Mouse (Mus musculus) testis, adult 2 months (tissue): ENCODE measurements around the gene Bri3. TPM values are rescaled to one million over a fixed set of nuclear protein-coding genes. Genes with fewer than 3 reads are reported as not detected.
A peak's percentile ranks its signal among the peaks of the same experiment; 100 is the strongest.

Experiments used
- H3K27ac ChIP-seq: fragments of 200-500 bp; 2 replicates; pipeline ENCODE4 v1.5.1; 2012; ENCODE audit warnings: low read depth, low read length; ENCODE audit not compliant: control insufficient read depth, insufficient read depth
- H3K27me3 ChIP-seq: fragments of 200-500 bp; 2 replicates; pipeline ENCODE4 v1.6.1; 2012; ENCODE audit warnings: mild to moderate bottlenecking, low read length, moderate library complexity; ENCODE audit not compliant: control insufficient read depth, insufficient read depth
- H3K36me3 ChIP-seq: fragments of 200-500 bp; 2 replicates; pipeline ENCODE4 v1.6.1; 2012; ENCODE audit warnings: mild to moderate bottlenecking, low read length; ENCODE audit not compliant: control insufficient read depth, insufficient read depth
- H3K4me1 ChIP-seq: fragments of 200-500 bp; 2 replicates; pipeline ENCODE4 v1.6.1; 2012; ENCODE audit warnings: low read length; ENCODE audit not compliant: control insufficient read depth, insufficient read depth
- H3K4me3 ChIP-seq: fragments of 200-500 bp; 2 replicates; pipeline ENCODE4 v1.5.1; 2012; ENCODE audit warnings: low read depth, mild to moderate bottlenecking, low read length, moderate library complexity, mixed read lengths; ENCODE audit not compliant: control insufficient read depth
- CTCF ChIP-seq: fragments of 200-500 bp; IDR thresholded peaks from 2 replicates; pipeline ENCODE4 v1.5.1; 2012; ENCODE audit warnings: low read depth, mild to moderate bottlenecking, inconsistent platforms, low read length, moderate library complexity; ENCODE audit not compliant: control insufficient read depth, insufficient read depth, insufficient replicate concordance
- POLR2A ChIP-seq: fragments of 200-500 bp; IDR thresholded peaks from 2 replicates; pipeline ENCODE4 v1.6.1; 2012; ENCODE audit warnings: low read depth, mild to moderate bottlenecking, inconsistent platforms, low read length, moderate library complexity; ENCODE audit not compliant: control insufficient read depth
- polyA plus RNA-seq: library from polyadenylated mRNA; depleted of rRNA; stranded (reverse); fragments of >200 nt; gene quantifications from 2 replicates; pipeline ENCODE4 v1.2.3, GENCODE M21; 2012

Gene Bri3
- polyA plus RNA-seq, 1 experiment: 174 TPM

GRCm38 (mm10) chr5:144431481-144431880, 187.2 kb downstream of the Bri3 start:
- Histone ChIP-seq H3K27me3 (no peaks in the 10 kb centered on the region), H3K36me3 (no peaks in the 10 kb centered on the region), H3K27ac (no peak overlapping the region), H3K4me1 (no peaks in the 10 kb centered on the region), H3K4me3 (no peak overlapping the region)
- no peak for TF ChIP-seq POLR2A
- no peak for TF ChIP-seq CTCF

GRCm38 (mm10) chr5:144439286-144440040, 195.2 kb downstream of the Bri3 start:
- H3K27ac ChIP-seq: no peak overlapping the region
- no peaks in the 10 kb centered on the region for H3K36me3 ChIP-seq
- TF ChIP-seq POLR2A (no peak), CTCF (no peak)
- H3K4me3 ChIP-seq: no peak overlapping the region
- H3K4me1 ChIP-seq: no peaks in the 10 kb centered on the region
- no peaks in the 10 kb centered on the region for H3K27me3 ChIP-seq

GRCm38 (mm10) chr5:144441831-144442271, 197.6 kb downstream of the Bri3 start:
- TF ChIP-seq CTCF (no peak), POLR2A (no peak)

GRCm38 (mm10) chr5:144446475-144447225, 202.4 kb downstream of the Bri3 start:
- H3K27me3 ChIP-seq: no peaks in the 10 kb centered on the region
- no peak overlapping the region for H3K27ac ChIP-seq
- no peak for TF ChIP-seq CTCF
- no peak for TF ChIP-seq POLR2A
- no peaks in the 10 kb centered on the region for H3K4me1 ChIP-seq
- H3K36me3 ChIP-seq: no peaks in the 10 kb centered on the region
- H3K4me3 ChIP-seq: peak overlapping the region; percentile 21

More at GRCm38 (mm10) chr5:144441831-144442271, 197.6 kb downstream of the Bri3 start:
- Histone ChIP-seq H3K27me3 (no peaks in the 10 kb centered on the region), H3K27ac (no peak overlapping the region), H3K4me3 (no peak overlapping the region), H3K36me3 (no peaks in the 10 kb centered on the region), H3K4me1 (no peaks in the 10 kb centered on the region)

GRCm38 (mm10) chr5:144447226-144447616, 203.0 kb downstream of the Bri3 start:
- no peaks in the 10 kb centered on the region for H3K4me1 ChIP-seq
- TF ChIP-seq CTCF (no peak), POLR2A (no peak)
- no peaks in the 10 kb centered on the region for H3K36me3 ChIP-seq
- peak overlapping the region; percentile 21 for H3K4me3 ChIP-seq
- no peaks in the 10 kb centered on the region for H3K27me3 ChIP-seq
- no peak overlapping the region for H3K27ac ChIP-seq

- Histone ChIP-seq H3K36me3 (no peaks in the 10 kb centered on the region), H3K4me3 (no peak overlapping the region), H3K4me1 (no peaks in the 10 kb centered on the region), H3K27me3 (no peaks in the 10 kb centered on the region), H3K27ac (no peak overlapping the region)
- TF ChIP-seq POLR2A: no peak
- no peak for TF ChIP-seq CTCF
These were observed 203.7 kb downstream of the Bri3 start for GRCm38 (mm10) chr5:144447975-144448374.

- Histone ChIP-seq H3K36me3 (no peaks in the 10 kb centered on the region), H3K4me3 (no peak overlapping the region), H3K4me1 (peaks cover 4% of the 10 kb centered on the region; the same call in 1 of the 2 replicates), H3K27me3 (no peaks in the 10 kb centered on the region), H3K27ac (no peak overlapping the region)
- TF ChIP-seq POLR2A (no peak), CTCF (no peak)
These were observed 208.7 kb downstream of the Bri3 start for GRCm38 (mm10) chr5:144452776-144453455.
